Mouse (Mus musculus) ovary, adult 18-20 months (tissue): ENCODE measurements around the gene Btbd9.

Experiments used
- DNase-seq: peaks from one replicate; pipeline ENCODE4 v3.0.0; 2022; ENCODE audit warnings: low spot score, mixed read lengths

Gene Btbd9

DNA sequence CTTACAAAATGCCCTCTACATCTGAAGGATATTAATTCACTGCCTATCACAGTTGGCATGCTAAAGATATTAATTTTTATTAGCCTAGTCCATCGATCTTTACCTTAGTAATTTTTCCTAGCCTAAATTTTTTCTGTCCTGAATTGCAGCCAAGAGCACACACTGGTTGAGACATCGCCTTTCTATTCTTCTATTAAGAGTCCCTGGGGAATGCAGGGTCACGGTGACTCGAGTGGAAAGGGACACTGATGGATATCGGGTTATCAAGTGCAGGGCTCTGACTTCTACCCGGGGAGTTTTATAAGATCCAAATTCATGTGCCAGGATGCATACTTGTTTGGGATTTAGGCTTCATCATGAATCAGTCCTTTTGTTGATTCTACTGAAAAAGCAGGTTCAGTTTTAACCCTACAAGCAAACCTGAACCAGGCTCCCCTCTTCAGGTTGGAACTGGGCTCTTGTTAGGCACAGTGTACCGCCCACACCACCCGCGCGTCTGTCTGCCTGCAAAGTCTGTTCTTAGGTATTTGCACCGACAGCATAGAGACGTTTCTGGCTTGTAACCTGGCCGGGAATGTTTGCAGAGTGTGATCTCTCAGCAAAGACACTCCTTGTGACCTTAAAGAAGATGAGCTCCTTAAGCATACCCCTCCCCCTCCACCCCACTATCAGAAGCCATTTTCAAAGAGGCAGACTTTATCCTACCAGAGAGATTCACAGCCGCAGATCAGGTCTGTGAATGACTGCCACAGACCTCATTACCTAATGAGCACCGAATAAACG, 297.5 kb downstream of the Btbd9 start:
- DNase-seq = no peak

DNA sequence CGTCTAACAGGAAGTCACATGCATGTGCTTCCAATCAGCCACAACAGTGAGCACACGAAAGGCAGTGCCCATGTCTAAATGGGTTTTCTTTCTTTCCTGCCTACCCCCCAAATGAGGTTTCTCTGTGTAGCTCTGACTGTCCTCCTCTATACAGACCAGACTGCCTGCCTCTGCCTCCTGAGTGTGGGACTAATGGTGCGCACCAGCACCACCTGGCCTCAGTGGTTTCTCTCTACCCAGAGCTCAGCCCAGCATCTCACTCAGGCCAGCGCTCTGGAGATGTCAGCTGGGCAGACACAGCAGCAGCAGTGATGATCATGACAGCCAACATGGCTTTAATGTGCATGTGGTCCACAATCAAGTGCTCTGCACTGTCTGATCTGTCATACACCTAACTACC, 299.8 kb downstream of the Btbd9 start:
- DNase-seq = no peak

DNA sequence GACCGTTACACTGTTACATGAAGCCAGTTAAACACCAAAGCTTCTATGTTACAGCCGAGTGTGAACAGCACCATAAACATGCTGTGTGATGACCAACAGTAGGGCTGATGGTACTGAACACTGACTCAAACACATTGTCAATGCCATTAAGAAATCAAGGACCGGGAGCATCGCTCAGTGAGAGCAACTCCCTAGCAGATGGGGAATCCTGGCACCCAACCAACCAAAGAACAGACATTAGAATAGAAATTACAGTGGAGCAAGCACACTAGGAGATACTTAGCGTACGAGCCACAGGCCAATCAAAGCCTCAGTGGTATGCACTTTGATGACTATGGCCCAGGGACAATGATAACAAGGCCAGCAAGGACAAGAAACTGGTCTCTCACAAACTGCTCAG, 303.5 kb downstream of the Btbd9 start:
- DNase-seq = no peak

DNA sequence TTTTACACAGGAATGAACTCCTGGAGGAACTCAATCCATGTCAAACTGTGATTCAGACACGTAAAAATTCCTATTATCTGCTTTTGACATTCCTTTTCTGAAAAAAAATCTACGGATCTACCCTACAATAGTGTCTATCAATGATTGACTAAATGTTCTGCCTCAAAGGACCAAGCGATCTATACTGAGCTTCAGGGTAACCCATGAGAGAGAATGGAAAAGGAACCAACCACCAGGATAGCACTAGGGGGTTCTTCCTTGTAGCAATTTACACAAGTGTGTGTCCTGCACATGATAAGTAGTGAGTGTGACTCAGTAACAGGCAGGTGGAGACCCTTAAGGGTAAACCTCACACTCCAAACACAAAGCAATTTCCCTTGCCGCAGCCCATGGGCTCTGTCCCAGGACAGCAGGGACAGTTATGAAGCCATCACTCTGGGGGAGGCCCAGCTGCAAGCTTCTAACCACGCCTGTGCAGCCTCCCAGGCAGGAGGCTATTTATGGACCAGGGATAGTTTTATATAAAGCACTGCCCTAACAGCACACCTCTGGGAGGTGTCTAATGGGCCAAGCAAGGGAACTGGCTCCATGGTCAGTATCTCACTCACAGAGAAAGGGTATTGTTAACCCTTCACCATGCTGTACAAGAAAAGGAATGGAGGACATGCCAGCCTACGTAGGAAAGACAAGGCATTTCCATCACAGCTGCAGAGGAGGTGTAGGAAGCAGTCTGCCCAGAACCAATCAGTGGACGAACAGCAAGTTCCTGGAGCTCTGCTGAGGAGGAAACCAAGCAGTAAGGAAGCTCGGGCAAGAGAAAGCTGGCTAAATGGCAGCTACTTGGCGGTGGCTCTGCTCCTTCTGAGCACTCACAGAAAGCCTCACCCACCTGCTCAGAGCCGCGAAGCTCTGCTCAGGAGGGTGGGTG, 306.9 kb downstream of the Btbd9 start:
- DNase-seq = no peak

DNA sequence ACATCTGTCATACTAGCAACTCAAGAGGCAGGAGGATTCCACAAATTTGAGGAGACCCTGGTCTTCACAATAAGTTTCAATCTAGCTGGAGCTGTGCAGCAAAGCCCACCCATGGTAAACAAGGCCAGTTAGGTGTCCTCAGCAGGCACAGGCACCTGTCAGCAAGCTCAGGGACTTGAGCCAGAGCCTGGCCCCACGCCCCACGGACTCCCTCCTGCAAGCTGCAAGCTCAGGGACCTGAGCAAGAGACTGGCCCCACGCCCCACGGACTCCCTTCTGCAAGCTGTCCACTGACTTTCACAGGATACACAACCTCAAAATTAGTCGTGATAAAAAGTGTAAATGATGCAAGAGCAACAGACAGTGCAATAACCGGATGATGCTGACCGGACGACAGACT, 307.8 kb downstream of the Btbd9 start:
- DNase-seq = no peak

DNA sequence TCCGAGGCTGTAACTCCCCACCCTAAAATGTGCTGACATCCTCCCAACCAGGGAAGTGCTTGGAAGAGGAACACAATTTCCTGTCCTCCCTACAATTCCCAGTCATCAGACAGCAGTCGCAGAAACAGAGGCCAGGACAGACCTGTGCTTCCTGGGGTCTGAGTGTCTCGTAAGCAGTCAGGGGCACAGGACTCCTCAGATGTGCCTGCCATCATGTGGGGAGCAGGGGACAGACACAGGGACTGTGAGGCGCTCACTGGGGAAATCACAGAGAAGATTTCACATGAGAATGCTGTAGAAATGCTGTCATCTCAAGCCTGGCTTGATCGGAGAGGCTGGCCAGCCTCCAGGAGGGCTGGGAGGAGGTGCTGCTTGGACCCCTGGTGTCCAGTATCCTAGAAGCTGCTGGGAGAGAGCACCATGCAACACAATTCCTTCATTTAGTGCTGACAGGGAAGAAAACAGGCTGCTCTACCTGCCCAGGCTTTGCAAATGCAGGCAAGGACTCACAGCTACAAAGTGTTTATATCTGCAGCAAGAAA, 308.8 kb downstream of the Btbd9 start:
- no peak for DNase-seq

DNA sequence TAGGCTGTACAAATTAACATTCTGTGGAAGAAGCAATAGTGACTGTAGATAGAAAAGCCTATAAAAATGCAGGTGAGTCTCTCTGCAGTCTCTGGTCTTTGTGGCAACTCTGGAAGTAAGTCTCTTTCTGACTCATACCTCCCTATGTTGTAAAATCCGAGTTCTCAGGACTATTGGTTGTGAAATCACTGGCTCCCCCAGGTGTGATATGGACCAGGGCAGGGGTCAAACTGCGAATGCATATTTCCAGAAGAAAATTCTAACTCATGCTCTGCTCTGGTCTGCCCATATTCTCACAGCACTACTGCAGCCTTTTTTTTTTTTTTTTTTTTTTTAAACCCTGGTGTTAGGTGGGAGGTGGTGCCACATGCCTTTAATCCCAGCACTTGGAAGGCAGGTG, 312.8 kb downstream of the Btbd9 start:
- DNase-seq = no peak

DNA sequence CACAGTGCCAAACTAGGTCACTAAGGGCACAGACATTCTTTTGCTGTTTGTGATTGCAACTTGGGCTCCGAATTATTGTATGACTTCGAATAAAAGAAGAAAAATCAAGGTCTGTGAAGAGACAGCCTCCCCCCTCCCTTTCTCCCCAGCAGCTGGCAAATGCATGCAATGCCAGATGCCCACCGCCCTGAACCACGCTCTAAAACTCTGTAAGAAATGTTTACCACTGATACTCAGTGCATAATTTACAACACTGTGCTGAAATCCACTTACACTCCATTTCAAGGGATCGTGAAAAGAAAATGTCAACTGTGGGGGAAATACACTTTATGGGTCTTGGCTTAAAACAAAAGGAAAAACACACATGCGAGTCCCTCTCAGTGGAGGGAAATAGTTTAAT, 313.3 kb downstream of the Btbd9 start:
- DNase-seq = no peak

DNA sequence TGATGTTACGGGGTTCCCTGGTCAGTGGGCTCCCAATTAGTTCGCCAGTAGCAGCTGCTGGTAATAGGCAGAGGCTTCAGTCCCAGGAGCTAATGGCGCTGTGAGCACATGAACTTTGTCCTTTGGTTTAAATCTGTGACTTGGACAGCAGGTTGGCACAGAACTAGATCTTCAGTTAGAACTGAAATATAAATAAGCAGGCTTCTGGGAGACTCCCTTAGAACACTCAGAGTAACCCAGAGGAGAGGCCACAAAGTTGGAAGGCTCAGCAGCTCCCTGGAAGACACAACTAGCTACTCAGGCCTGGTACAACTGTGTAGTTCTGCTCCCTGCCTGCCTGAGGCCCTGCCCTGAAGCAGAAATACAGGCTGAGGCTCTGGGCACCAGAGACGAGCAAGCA, 313.8 kb downstream of the Btbd9 start:
- DNase-seq = no peak

DNA sequence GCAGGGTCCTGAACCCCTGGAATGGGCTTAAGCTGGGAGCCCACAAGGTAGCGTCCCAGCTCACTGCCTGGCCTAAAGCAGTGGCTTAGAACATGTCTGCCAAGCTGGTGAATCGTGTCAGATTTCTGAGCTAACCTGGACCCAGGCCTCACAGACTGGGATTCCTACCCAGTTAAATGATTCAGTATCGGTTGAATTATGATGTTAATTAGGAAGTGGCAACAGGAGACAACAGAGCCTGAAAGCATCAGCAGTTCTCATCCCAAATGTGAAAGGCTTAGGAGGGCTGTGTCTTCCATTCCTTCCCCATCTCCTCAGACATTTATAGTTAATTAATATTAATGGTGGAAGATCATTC, 314.3 kb downstream of the Btbd9 start:
- no peak for DNase-seq

DNA sequence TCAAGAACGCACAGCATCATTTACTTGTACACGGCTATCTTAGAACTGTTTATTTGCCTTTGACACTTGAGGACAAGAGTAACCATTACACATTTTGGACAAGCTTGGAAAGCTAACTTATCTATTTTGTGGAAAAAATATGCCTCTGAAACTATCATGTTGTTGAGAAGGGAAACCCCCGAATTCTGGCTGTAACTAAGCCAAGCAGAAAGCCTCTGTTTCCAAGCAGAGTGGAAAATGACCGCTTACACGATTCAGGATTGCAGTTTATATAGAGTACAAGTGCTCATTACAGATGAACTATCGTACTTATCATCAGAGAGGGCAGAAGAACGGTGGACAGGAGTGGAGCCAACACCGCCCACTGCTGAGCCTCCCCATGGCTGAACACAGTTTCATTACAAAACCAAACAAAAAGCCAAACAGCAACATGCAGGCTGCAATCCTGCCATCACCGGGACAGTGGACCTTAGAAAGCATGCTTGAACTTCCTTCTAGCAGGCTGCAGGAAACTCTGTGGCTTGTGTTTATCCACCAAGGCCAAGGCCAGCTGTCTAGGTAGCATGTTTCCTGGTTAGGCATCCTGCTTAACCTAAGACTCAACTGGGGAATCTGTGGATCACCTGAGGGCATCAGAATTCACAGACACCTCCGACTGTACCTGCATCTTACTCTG, 314.8 kb downstream of the Btbd9 start:
- DNase-seq = no peak

DNA sequence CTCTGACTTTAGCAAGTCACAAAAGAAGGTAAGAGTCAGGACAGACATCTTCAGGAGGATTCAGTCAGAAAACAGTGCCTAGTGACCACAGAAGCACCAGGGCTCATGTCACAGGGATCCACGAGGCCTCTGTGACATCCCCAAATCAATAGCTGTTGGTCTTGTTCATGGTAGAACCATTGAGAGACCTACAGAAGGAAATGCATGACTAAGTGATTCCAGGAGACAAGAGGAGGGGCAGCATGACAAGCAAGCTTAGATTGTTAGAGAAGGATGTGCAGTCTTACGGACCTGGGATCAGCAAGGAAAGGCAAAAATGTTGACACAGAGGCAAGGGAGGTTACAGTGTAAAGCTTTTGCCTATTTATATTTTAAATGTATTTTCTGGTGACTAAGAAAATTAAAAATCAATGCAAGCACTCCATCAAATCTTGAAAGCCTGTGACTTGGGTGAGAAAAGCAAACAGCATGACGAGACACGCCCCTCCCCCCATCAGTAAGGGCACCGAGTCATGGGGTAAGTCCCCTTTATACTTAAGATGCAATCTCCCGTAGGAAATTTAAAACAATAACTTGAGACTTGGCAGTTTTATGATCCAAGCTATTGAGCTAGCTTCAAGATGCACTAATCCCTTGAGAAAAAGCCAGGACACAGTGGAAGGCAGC, 315.5 kb downstream of the Btbd9 start:
- no peak for DNase-seq

DNA sequence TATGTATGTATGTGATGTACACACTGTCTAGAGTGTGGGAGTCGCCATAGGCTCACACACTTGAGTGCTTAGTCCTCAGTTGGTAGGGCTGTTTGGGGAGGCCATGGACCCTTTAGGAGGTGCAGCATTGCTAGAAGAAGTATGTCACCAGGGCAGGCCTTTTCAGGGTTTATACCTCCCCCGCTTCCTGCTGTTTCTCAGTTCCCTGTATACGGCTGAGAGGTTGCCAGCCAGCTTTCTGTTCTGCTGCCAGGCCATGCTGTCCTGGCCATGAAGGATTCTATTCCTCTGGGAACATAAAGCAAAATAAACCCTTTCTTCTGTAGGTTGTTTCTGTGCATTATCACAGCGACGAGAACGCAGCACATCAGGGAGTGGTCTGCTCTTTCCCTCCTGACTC, 316.4 kb downstream of the Btbd9 start:
- no peak for DNase-seq

DNA sequence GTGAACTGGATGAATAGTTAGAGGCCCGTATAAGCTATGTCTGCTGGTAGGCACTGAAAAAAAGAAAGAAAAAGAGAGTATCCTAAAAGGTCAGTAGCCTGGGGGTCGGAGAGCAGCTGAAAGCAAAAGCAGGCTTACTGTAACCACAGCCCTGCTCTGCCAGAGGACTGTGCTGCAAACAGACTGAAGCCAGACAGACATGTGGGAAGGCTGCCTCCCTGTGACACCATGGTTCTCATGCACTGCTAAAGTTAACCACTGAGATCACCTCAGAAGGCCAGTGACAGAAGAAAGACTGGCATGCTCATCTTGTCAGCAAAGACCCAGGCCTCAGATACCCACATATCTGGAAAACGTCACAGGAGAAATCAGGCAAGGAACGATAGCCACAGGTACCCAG, 317.8 kb downstream of the Btbd9 start:
- no peak for DNase-seq

DNA sequence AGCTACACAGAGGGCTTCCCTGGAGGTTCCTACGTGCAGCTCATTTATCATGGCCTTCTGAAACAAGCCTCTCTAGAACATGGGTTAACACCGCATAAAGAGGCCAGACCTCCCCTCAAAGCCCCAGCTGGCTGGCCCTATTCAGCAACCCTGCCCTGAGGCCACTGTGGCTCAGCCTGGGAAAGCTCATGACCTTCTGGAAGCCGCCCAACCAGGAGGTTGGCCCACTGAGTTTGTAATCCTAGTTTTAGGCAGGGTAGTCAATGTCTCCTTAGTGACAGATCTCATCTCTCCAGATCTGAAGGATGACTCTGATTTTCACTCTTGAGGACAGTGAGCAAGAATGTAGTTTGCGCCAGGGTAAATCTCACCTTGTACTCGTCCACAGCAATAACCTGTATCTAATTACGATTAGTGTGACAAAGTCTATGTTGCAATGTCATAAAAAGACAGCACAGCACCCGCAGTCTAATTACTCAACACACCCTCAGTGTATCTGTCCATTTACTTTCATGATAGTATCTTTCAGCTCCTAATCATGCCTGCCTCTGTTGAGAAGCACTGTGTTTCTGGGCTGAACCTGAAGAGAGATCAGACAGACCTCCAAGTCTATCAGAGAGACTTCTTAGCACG, 320.2 kb downstream of the Btbd9 start:
- no peak for DNase-seq

DNA sequence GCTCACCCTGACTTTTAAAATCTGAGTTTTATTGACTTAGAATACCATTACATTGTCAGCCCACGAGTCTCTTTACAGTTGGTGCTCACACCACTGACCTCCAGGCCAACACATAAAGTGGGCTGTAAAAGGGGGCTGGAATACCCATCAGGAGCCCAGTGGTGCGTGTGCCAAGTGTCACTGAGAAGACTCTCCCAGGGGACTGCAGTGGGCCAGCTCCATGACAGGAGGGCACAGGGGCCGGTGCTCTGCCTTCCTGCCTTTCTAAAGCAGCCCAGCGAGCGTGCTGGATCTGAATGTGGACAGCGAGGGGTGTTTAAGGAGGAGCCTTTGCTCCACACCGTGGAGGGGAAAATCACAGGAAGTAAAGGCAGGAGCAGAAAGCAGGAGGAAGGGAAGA, 322.4 kb downstream of the Btbd9 start:
- DNase-seq = no peak

DNA sequence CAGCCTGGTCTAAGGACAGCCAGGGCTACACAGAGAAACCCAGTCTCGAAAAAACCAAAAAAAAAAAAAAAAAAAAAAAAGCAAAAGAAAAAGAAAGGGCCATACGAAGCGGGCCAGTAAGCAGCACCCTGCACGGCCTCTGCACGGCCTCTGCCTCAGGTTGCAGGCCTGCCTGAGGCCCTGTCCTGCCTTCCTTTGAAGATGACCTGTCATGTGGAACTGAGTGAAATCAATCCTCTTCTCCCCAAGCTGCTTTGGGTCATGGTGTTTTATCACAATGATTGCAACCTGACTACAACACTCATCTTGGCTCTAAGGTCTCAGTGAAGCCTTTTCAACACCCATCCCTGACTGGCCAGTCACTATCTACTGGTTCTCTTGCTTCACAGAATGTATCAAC, 323.3 kb downstream of the Btbd9 start:
- DNase-seq = no peak

DNA sequence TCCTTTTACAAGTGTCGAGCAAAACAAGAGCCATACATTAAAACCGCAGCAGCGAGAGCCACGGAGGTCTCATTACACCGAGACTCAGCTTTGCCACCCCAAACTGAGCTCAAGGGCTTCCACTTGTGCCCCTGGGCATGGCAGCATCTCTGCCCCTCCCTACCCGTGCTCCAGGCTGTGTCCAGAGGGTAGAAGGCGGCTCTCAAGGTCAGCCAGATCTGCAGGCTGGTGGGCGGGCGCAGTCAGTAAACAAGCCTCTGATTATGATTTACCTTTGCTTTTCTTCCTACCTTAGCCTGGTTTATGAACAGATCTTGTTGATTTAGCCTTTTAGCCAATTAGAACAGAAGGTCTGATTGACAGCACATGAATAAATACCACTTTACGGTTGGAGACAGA, 331.0 kb downstream of the Btbd9 start:
- peak; percentile 57 for DNase-seq

DNA sequence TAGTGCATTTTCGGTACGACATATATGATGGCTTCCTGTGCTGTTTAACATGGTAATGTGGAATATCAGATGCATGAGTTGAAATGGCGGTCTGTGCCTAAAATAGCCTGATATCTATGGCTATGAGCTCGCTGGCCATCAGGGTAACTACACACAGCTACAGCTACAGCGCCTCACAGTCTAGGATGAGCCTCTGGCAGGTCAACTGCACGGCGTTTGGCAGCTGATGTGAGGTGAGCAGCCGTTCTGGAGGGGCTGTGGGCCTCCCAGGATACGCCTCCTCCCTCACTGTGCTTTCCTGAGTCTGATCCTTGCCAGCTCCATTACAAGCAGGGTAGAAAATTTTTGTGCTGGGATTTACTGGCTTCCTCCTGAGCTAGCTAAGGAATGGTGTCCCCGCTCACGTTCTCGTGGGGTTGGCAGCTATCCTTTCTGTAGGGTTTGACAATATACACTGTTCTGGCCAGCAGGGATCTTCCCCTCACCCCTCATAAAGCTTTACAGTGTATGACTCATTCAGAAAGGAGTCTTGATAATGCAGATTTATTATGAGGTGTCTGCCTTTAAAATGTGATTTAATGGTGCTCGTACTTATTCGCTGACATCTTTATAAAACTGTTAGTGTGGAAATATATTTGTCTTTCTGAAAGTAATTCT, 331.5 kb downstream of the Btbd9 start:
- no peak for DNase-seq

DNA sequence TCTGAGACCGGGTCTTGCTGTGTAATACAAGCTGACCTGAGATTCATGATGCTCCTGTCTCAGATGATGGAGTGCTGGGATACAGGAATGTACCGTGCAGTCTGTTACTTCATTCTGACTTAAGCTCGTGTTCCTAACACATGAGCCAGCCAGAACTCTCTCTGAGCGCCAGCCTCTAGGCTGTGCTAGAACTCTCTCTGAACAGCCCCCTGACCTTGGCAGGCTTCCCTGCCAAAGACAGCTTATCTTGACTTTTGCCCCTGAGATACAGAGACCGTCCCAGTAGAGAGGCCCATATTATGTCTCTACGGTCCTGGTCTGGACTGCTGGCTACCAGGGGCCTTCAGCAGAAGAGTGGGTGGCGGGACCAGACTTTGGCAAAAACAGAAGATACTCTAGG, 332.7 kb downstream of the Btbd9 start:
- peak; percentile 74 for DNase-seq

DNA sequence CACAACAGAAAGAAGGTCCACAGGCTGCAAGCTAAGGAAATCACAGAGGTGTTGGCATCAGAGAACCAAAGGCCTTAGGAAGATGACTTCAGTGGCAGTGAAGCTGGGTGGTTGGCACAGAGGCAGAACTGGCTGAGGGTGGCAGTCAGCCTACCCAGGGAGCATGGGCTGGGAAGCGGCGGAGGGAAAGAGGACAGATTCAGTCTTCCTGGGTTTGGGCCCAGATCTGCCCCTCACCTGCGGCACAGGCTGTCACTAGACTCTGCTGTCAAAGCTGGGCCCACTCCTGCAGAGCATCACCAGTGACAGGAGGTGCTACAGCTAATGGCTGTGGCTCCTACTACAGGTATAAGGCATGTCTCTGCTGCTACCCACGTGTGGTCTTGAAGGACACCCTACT, 333.6 kb downstream of the Btbd9 start:
- DNase-seq = no peak
